Mouse (Mus musculus) megakaryocyte-erythroid progenitor cell, adult 5 weeks (primary cell): ENCODE data around the gene Vmn2r18. TPM values are rescaled to one million over a fixed set of nuclear protein-coding genes. Genes with fewer than 3 reads are reported as not detected.

ENCODE experiments used
- polyA plus RNA-seq: library from polyadenylated mRNA; stranded (reverse); fragments of >175 nt; gene quantifications from 2 replicates; pipeline ENCODE4 v1.2.3, GENCODE M21; 2012

The Vmn2r18 gene
- polyA plus RNA-seq = not detected in 2 replicates

DNA sequence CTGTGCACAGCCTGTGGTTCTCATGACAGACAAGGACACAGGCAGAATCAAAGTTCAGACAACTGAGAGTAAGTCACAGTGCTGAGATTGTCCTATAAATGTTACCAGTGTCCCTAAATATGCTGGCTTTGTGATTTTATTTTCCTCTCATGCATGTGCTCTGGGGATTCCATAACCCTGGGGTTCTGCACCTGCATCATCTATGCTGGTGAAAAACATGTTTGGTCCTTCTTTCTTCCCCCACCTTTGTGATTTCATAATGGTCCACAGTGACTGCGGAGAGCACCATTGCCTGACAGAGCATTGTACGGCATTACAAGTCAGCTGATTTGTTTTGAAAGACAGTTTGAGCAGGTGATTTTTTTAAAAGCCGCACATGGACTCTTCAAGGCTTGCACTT lies at the start of gene Vmn2r18:
Gene Vmn2r18, minus strand, starts transcription at position 101 of the 400 bp plus-strand sequence.

DNA sequence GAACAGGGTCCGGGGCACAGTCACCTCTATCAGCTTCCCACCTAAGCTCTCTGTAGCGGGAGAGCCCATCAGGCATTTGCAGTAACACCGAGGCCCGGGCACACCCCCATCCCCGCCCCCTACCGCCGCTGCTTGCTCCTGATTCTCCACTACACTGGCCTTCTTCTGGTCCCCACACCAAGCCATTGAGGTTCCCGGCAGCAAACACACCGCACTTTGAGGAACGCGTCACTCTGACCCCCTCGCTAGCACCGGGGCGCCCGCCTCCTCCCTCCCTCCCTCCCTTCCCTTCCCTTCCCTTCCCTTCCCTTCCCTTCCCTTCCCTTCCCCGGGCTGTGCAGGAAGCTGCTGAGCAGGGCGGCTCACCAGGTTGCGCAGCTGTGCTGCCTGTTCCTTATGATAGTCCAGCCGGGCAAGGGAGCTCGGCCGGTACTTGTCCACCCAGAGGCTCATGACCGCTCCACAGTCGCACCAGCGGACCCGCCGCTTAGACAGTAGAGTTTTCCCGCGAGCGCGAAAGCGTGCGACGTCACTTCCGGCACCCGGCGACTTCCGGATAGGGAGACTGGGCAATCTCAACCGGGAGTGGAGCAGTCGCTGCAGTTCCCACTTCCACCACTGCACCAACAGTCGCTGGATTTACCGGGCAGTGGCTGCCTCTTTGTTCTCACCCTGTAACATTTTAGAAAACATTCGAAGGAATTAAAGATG lies 45.0 kb upstream of the Vmn2r18 start, which contains the start of gene Rfc3:
Gene Rfc3, minus strand, starts transcription at position 543 of the 711 bp plus-strand sequence.

Other genes starting within 250 kb of the Vmn2r18 start
- not detected in 2 replicates for gene Gm42906, start 177.9 kb downstream of the Vmn2r18 start, polyA plus RNA-seq
- gene Rfc3, start 45.2 kb upstream of the Vmn2r18 start, polyA plus RNA-seq = 14.7 and 17.3 TPM in 2 replicates